Mouse (Mus musculus): ENCODE results near the gene Gmppb.
A peak's percentile ranks its signal among the peaks of the same experiment; 100 is the strongest.

Gene Gmppb

DNA sequence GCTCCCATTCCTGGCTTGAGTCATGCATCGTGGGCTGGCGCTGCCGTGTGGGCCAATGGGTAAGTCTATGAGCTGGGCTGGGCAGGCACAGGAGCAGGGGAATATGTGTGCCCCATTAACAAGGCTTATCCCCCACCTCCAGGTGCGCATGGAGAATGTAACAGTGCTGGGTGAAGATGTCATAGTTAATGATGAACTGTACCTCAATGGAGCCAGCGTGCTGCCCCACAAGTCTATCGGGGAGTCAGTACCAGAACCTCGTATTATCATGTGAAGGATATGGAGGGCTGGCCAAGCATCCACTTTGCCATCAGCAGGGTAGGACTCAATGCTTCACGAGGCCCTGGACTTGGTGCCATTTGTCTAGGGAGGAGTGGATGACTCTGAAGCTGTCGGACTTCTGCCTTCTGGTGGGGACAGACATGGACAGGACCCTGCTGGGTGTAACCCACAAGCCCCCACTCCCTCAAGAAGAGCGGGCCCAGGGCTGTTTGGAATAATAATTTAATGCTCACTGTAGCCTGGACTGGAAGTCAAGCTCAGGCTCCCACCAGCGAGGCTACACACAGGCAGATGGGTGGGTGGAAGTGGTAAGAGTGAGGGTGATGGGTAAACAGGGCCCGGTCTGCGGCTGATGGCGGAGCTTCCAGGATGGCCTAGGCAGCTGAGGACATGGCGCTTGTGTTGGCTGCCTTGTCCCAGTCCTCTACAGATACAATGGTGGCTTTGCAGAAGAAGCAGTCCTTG is 2.3 kb downstream of the Gmppb start:
- DNase-seq (ENCODE audit: low read depth, low spot score): no peak

DNA sequence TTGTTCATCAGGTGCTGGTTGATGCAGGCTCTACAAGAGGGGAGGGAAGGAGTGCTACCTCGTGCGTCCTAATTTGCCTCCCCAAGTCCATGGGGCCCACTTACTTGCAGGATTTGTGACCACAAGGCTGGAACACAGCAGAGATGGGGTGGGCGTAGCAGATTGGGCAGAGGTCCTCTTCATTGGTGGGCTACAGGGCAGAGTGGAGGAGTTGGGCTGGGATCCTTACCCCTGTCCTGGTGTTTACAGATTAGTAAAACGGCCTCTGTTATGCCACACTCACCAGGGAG is 2.8 kb downstream of the Gmppb start:
- DNase-seq (ENCODE audit: low read depth, low spot score): no peak

DNA sequence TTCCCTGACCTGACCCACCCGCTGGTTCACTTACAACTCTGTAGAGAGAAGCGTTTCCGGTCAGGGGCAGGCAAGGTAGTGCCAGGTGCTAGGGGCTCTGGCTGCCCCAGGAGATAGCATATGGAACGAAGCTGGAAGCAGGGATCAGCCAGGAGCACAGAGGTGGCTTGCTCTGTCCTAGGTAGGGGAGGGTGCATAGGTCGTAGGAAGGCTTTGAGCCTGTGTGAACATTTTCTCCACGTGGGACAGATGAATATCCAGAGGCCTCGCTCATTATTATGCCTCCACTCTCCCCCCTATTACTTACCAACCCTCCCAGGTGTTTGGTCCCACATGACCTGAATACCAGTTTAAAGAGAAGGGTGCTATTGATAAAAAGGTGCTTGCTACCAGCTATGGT is 3.4 kb downstream of the Gmppb start:
- no peak for DNase-seq (ENCODE audit: low read depth, low spot score)

DNA sequence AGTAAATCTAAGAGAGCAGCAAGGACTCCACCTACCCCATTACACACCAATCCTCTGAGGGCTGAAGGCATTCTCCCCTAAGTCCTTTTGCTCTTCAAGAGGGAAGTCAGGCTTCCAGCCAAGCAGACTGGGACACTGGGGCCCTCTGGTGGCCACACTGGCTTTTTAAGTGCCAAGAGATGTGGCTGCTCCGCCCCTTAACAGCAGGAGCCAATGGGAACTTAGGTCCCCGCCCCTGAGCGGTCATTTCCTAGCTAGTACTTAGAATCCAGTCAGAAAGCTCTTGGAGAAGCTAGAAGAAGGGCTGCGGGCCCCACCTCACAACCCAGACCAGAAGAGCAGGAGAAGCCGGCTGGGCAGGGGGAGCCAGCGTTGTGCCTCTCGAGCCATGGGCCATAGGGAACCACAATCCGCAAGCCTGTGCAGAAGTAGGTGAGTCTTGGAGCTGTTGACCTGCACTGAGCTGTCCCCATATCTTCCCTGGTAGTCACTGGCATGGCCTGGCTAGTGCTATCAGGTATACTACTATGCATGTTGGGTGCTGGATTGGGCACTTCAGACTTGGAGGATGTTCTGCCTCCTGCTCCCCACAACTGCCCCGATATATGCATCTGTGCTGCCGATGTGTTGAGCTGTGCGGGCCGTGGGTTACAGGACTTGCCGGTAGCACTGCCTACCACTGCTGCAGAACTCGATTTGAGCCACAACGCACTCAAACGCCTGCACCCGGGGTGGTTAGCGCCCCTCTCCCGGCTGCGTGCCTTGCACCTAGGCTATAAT is 4.0 kb downstream of the Gmppb start, which contains the start of gene Amigo3:
Gene Amigo3, plus strand, starts transcription at position 275 of the 780 bp plus-strand sequence.
- peak; percentile 82 for DNase-seq (ENCODE audit: low read depth, low spot score)

GRCm38 (mm10) chr9:108053665-108054225 is 4.7 kb downstream of the Gmppb start:
- no peak for DNase-seq (ENCODE audit: low read depth, low spot score)

DNA sequence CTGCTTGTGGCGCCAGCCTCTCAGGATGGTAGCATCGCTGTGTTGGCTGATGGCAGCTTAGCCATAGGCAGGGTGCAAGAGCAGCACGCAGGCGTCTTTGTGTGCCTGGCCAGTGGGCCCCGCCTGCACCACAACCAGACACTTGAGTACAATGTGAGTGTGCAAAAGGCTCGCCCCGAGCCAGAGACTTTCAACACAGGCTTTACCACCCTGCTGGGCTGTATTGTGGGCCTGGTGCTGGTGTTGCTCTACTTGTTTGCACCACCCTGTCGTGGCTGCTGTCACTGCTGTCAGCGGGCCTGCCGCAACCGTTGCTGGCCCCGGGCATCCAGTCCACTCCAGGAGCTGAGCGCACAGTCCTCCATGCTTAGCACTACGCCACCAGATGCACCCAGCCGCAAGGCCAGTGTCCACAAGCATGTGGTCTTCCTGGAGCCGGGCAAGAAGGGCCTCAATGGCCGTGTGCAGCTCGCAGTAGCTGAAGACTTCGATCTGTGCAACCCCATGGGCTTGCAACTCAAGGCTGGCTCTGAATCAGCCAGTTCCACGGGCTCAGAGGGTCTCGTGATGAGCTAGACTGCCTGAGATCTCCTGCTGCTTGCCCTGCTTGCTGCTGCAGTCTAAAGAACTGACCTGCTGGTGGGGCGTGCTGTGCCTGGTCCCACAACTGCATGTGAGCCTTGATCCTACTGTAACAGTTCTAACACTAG is 5.4 kb downstream of the Gmppb start:
- no peak for DNase-seq (ENCODE audit: low read depth, low spot score)

- DNase-seq (ENCODE audit: low read depth, low spot score): no peak
Observed at GRCm38 (mm10) chr9:108055061-108055460, 6.0 kb downstream of the Gmppb start.

GRCm38 (mm10) chr9:108055661-108056237 is 6.7 kb downstream of the Gmppb start:
- DNase-seq (ENCODE audit: low read depth, low spot score): no peak

DNA sequence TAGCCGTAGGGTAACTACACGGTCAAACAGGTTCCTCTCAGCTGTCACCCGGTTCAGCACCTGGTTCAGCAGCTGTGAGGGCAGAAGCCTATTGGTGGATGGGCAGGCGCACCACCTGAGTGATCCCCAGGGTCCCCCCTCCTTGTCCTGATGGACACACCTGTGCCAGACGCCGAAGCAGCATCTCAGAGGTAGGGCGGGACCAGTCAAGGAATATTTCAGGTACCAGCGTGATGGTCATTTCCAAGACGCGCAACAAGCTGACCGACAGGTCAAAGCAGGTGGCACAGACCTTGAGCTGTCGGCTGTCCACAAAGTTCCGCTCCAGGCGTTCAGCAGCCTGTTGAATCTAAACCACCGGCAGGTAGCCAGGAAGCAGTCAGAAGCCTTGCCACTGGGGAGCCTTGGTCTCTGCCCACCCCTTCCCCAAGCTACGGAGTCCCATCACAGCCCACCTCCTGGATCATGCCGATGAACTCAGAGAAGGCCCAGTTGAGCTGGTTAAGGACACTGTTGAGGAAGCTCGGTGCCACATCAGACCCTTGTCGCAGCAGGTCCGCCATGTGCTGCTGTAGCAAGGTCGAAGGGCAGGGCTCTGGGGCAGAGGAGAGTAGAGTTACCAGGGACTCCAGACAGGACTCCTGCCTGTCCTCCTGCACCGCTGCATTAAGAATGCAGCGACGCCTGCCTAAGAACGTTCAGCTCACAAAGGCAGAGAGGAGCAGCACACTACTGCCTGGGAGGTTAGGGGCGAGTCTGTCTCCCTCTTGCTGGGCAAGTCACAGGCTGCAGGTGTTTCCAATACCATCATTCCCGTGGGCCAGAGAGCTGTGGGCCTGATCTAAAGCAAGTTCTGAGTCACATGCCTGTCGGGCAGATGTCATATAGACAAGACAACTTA is 7.6 kb downstream of the Gmppb start:
- no peak for DNase-seq (ENCODE audit: low read depth, low spot score)

DNA sequence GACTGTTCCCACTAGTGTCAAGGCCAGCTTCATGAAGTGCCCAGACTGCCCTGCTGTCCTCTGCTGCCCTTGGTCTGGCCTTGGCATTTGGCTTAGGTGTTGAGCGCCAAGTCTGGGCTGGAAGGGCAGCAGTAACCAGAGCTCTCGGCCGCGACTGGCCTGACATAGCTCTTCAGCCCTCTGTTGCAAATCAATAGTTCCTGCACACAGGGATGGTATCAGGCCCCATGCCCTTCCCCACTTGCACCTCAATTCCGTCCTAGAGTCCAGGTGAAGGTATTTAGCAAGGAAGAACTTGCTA is 8.2 kb downstream of the Gmppb start:
- no peak for DNase-seq (ENCODE audit: low read depth, low spot score)

- no peak for DNase-seq (ENCODE audit: low read depth, low spot score)
Observed at GRCm38 (mm10) chr9:108058291-108058690, 9.2 kb downstream of the Gmppb start.

DNA sequence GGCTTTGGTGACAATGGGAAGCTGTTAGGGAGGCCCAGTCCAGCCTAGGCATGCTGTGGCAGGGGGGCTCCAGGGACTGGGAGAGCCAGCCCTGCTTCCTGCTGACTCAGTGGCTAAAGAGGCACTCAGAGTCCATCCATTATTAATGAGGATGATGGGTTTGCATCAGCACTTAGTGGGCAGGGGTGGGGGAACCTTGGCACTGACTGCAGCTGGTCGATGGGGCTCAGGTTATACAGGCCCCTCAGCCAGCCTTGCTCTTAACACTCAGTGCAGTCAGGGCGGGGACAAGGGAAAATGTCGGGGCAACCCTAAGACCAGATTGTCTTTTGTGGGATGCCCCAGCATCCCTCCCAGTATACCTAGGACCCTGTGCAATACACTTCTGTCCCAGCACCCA is 13.1 kb downstream of the Gmppb start:
- DNase-seq (ENCODE audit: low read depth, low spot score): no peak

GRCm38 (mm10) chr9:108063361-108063760 is 14.3 kb downstream of the Gmppb start:
- DNase-seq (ENCODE audit: low read depth, low spot score): no peak

GRCm38 (mm10) chr9:108065491-108066011 is 16.5 kb downstream of the Gmppb start:
- no peak for DNase-seq (ENCODE audit: low read depth, low spot score)

- DNase-seq (ENCODE audit: low read depth, low spot score): no peak
Observed at GRCm38 (mm10) chr9:108067199-108067598, 18.2 kb downstream of the Gmppb start.

- DNase-seq (ENCODE audit: low read depth, low spot score): no peak
Observed at GRCm38 (mm10) chr9:108067900-108068299, 18.9 kb downstream of the Gmppb start.

DNA sequence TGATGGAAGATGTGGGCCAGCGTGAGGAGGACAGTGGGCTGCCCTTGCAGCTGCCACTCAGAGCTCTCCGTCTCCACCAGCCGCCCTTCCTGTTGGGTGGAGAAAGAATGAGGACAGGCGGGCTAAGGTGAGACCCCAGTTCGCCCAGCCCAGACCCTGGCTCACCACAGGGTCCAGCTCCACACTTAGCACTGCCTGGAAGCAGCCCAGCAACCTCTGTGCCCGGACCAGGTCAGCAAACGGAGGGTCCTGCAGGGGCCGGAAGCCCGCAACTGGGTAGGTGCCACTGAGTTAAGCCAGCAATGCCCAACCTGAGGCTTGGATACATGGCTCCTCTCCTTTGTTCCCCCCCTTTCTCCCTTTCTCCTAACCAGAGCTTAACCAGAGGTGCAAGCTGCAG is 20.0 kb downstream of the Gmppb start:
- no peak for DNase-seq (ENCODE audit: low read depth, low spot score)

DNA sequence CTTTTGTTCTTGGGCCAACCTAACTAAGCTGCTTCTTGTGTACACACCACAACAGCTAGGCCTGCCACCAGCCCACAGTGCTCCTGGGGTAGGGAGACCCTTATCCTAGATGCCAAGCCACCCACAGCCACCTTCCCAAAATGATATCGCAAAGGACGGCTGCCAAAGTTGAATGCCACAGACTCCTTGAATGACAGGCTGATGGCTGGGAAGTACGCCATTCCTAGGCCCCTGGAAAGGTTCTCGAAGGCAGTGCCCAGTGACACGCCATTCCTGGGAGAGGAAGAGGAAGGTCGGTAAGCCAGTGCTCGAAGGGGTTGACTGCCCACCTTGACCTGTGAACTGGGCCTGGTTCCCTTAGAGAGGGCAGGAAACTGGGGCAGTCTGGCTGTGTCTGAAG is 20.5 kb downstream of the Gmppb start:
- DNase-seq (ENCODE audit: low read depth, low spot score): no peak

DNA sequence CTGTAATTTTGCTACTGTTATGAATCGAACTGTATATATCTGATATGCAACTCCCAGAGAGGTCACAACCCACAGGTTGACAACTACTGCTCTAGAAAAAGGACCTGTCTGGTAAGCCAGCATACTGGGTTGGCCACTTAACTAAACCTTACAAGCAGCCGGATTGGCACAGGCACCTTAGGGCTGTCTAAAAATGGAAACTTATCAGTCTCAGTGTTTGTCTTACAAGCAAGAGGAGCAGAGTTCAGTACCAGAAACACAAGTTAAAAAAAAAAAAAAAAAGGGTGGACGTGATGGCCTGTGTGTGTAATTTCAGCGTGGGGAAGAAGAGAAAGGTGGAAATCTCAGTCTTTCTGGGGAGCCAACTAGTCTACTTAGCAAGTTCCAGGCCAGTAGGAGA is 22.8 kb downstream of the Gmppb start:
- DNase-seq (ENCODE audit: low read depth, low spot score): no peak

DNA sequence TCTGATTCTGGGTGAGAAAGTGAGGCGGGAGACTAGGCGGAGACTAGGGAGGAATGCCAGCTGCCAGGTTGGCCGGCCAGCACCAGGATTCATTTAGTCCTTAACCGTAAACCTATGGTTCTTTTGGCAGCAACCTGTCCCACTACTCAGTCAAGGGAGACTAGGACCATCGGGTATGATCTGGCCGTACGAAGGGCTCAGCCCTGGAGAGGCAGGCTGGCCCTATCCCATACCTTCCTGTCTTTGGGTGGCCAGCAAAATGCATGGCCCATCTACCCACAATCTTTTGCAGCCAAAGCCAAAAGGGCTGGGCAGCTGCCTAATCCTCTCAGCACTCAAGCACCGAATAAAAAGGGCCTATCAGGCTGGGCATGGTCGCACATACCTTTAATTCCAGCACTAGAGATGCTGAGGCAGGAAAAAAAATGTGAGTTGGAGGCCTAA is 23.5 kb downstream of the Gmppb start:
- DNase-seq (ENCODE audit: low read depth, low spot score): no peak

All from brain, embryonic 18.5 days (tissue).